Mouse (Mus musculus) kidney, embryonic 15.5 days (tissue): ENCODE measurements around the gene Bcl2l1. TPM values are rescaled to one million over a fixed set of nuclear protein-coding genes. Genes with fewer than 3 reads are reported as not detected.

Experiments
- ATAC-seq: fragments of 200-750 bp; cut with Nextera tagmentation; replicated peaks from 2 replicates; pipeline ENCODE4 v1.8.0; 2017; ENCODE audit warnings: moderate TSS enrichment; ENCODE audit not compliant: low FRiP score
- H3K27ac ChIP-seq: fragments of 300-500 bp; sonication (generic); 2 replicates; pipeline ENCODE4 v1.5.1; 2015; ENCODE audit warnings: mild to moderate bottlenecking, inconsistent platforms
- H3K27me3 ChIP-seq: fragments of 300-500 bp; sonication (generic); 2 replicates; pipeline ENCODE4 v1.6.1; 2015; ENCODE audit warnings: inconsistent platforms
- H3K36me3 ChIP-seq: fragments of 300-500 bp; sonication (generic); 2 replicates; pipeline ENCODE4 v1.6.1; 2015; ENCODE audit warnings: inconsistent platforms
- H3K4me1 ChIP-seq: fragments of 300-500 bp; sonication (generic); 2 replicates; pipeline ENCODE4 v1.6.1; 2015; ENCODE audit warnings: inconsistent platforms
- H3K4me2 ChIP-seq: fragments of 300-500 bp; sonication (generic); 2 replicates; pipeline ENCODE4 v1.6.1; 2015; ENCODE audit warnings: moderate library complexity, mild to moderate bottlenecking, inconsistent platforms
- H3K4me3 ChIP-seq: fragments of 300-500 bp; sonication (generic); replicated peaks from 2 replicates; pipeline ENCODE4 v1.5.1; 2015; ENCODE audit warnings: mild to moderate bottlenecking, inconsistent platforms
- H3K9ac ChIP-seq: fragments of 300-500 bp; sonication (generic); 2 replicates; pipeline ENCODE4 v1.6.1; 2015; ENCODE audit warnings: mild to moderate bottlenecking, inconsistent platforms
- H3K9me3 ChIP-seq: fragments of 300-500 bp; sonication (generic); replicated peaks from 2 replicates; pipeline ENCODE4 v1.6.1; 2016; ENCODE audit warnings: inconsistent platforms
- WGBS: fragments of 180-500 bp; shearing (Covaris S2); methylation state at CpG from one replicate; pipeline ENCODE4 v1.1.7; 2015; ENCODE audit warnings: mixed read lengths; 5-methylcytosine and 5-hydroxymethylcytosine counted together
- polyA plus RNA-seq: library from polyadenylated mRNA; unstranded; fragments of >200 nt; fragmentation: Nextera tagmentation; extraction: Ambion mirVana; gene quantifications from 2 replicates; pipeline ENCODE4 v1.2.1, GENCODE M21; 2015

Bcl2l1 gene
- polyA plus RNA-seq, 1 experiment from 2014 or later: 106 TPM

DNA sequence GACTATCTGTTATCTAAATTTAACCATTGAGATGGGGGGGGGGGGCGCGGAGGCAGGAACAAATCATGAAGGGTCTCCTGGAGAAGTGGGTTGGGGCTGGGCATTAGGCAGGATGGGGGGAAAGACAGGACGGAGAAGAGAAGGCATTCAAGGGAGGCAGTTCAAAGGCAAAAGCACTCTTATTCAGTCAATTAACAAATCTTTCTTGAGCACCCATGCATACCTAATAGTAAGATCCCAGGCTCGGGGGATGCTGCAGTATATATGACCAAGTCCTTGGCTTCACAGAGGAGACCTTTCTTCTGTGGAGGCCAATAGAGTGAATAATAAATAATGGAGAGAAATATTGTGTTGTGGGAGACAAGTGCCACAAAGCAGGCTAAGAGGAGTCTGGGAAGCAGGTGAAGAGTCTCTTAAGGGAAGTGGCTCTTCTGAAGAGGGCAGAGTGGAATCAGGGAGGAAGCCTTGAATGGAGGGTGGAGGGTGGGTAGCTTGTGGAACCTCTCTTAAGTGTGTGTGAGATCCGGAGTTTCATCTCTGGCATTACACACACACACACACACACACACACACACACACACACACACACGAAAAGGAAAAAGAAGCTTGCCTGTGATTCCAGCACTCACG, 66.4 kb downstream of the Bcl2l1 start:
- Histone ChIP-seq H3K9ac (0 out of 2 replicates have a peak overlapping the region, but pooled peaks have one; percentile 35), H3K4me2 (peak overlapping the region; percentile 48; the same call in 1 of the 2 replicates), H3K27me3 (no peaks in the 10 kb centered on the region), H3K4me3 (no peak overlapping the region; the same call in 1 of the 2 replicates), H3K36me3 (no peaks in the 10 kb centered on the region), H3K27ac (peak overlapping the region; percentile 51; the same call in 1 of the 2 replicates), H3K9me3 (no peaks in the 10 kb centered on the region), H3K4me1 (peaks cover 41% of the 10 kb centered on the region)
- ATAC-seq: no peak
- WGBS: 25% methylated on average over 7 of the region's 7 CpGs

- 8% methylated on average over 14 of the region's 14 CpGs for WGBS
- 0 out of 2 replicates have a peak, but pooled peaks have one; percentile 9 for ATAC-seq
- H3K27me3 ChIP-seq: no peaks in the 10 kb centered on the region
- H3K4me2 ChIP-seq: peak overlapping the region; percentile 48
- H3K9ac ChIP-seq: peak overlapping the region; percentile 35
- peak overlapping the region; percentile 56 for H3K27ac ChIP-seq
- peaks cover 41% of the 10 kb centered on the region for H3K4me1 ChIP-seq
- no peaks in the 10 kb centered on the region for H3K9me3 ChIP-seq
- no peaks in the 10 kb centered on the region for H3K36me3 ChIP-seq
- H3K4me3 ChIP-seq: peak overlapping the region; percentile 15
Measured at GRCm38 (mm10) chr2:152764172-152765044, 67.1 kb downstream of the Bcl2l1 start.

DNA sequence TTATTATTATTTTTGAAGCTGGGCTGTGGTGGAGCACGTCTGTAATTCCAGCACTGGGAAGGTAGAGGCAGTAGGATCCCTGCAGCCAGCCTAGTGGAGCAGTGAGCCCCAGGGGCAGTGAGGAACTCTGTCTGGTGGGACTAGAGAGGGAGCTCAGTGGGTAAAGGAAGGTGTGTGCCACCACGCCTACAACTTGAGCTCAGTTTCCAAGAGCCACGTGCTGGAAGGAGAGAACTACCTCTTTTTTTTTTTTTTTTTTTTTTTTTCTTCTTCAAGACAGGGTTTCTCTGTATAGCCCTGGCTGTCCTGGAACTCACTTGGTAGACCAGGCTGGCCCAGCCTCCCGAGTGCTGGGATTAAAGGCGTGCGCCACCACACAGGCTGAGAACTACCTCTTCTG, 68.2 kb downstream of the Bcl2l1 start:
- Histone ChIP-seq H3K36me3 (no peaks in the 10 kb centered on the region), H3K9ac (no peak overlapping the region), H3K4me3 (no peak overlapping the region), H3K27ac (no peak overlapping the region), H3K4me1 (peaks cover 41% of the 10 kb centered on the region), H3K9me3 (no peaks in the 10 kb centered on the region), H3K27me3 (no peaks in the 10 kb centered on the region), H3K4me2 (no peak overlapping the region)
- 80% methylated on average over 6 of the region's 6 CpGs for WGBS
- no peak for ATAC-seq

- ATAC-seq: no peak
- Histone ChIP-seq H3K27me3 (no peaks in the 10 kb centered on the region), H3K9ac (no peak overlapping the region), H3K27ac (no peak overlapping the region), H3K9me3 (no peaks in the 10 kb centered on the region), H3K36me3 (no peaks in the 10 kb centered on the region), H3K4me3 (no peak overlapping the region), H3K4me2 (no peak overlapping the region), H3K4me1 (peaks cover 26% of the 10 kb centered on the region)
- WGBS: 37% methylated on average over 4 of the region's 4 CpGs
Measured at GRCm38 (mm10) chr2:152758351-152758750, 73.2 kb downstream of the Bcl2l1 start.

GRCm38 (mm10) chr2:152757478-152757877, 74.0 kb downstream of the Bcl2l1 start:
- Histone ChIP-seq H3K36me3 (no peaks in the 10 kb centered on the region), H3K4me3 (no peak overlapping the region), H3K9me3 (no peaks in the 10 kb centered on the region), H3K4me2 (no peak overlapping the region), H3K4me1 (peaks cover 26% of the 10 kb centered on the region), H3K27me3 (no peaks in the 10 kb centered on the region), H3K27ac (no peak overlapping the region), H3K9ac (no peak overlapping the region)
- ATAC-seq: no peak
- 73% methylated on average over 2 of the region's 2 CpGs for WGBS

DNA sequence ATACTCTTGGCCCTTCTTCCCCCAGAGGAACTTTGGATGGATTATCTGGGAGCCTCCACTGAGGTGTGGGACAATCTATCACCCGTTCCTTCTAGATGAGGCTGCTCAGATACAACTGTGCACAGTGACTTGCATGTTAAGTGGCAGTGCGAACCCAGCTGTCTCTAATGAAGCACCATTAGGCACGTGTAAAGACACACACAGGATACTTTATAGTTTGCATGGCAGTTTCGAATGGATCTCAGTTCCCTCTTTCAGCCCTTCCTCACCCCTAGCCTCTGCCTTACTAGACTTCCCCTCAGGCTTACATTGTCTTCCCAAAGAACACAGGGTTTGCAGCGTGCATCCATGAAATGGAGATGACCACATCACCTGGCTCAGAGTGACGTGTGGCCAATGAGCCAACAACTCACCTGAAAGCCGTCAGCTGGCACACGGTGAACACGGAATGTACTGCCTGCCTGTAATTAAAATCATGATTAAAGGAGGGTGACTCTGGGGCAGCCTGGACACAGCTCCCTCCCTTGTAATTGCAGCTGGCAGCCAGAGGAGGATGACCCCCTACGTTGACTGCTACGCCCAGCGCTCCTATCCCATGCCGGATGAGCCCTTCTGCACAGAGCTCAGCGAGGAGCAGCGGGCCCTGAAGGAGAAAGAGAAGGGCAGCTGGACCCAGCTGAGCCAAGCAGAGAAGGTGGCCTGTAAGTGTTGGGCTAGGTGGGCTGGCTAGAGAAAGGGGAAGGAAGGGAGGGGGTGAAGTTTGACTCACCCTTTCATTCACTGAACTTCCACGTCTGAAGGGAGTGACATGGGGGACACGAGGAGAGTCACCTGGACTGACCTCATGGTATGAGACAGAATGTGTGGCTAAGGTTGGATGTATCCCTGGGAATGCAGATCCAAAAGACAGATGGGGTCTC, 74.8 kb downstream of the Bcl2l1 start:
- H3K9ac ChIP-seq: no peak overlapping the region
- no peaks in the 10 kb centered on the region for H3K9me3 ChIP-seq
- no peaks in the 10 kb centered on the region for H3K27me3 ChIP-seq
- no peak overlapping the region for H3K27ac ChIP-seq
- no peaks in the 10 kb centered on the region for H3K36me3 ChIP-seq
- WGBS: 49% methylated on average over 17 of the region's 17 CpGs
- H3K4me2 ChIP-seq: no peak overlapping the region
- no peak; the same call in 1 of the 2 replicates for ATAC-seq
- peaks cover 26% of the 10 kb centered on the region for H3K4me1 ChIP-seq
- H3K4me3 ChIP-seq: no peak overlapping the region

DNA sequence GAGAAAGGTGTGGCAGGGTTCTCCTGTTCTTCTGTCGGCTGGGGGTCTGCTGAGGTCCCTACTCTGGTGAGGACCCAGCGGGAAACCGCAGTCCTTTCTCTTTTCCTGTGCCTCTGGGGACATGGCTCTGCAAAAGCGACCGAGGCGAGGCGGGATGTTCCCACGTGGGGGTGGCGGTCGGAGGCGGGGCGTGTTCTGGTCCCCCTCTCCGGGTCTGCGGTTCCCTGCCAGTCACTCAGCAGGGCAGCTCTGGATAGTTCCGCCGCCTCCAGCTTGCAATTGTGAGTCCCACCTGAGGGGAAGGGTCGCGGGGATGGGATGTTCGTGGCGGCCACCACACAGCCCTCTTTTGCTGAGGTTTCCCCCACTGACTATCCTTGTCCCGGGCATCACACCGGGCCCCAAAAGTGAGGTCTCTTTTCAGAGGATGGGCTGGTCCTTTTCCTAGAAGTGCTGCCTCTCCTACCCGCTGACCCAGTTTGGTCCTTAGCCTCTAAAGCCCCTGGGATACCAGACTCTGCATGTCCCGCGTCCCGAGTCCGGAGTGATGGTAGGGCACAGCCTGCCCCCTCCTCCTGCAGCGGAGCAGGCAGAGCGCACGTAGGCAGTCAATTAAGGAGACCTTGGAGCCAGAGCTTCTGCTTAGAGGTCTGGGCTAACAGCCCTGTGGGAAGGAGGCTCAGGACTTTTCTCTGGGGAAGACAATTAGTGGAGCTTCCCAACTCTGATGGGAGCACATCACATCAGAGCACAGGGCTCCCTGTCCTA, 77.4 kb downstream of the Bcl2l1 start, which contains the start of gene Cox4i2:
Gene Cox4i2 (plus strand): TSS at position 230 of the 768 bp plus-strand sequence.
- H3K9ac ChIP-seq: peak within 1 kb of the TSS; percentile 27

GRCm38 (mm10) chr2:152742435-152742834, 89.1 kb downstream of the Bcl2l1 start:
- no peak for ATAC-seq
- Histone ChIP-seq H3K27ac (peak overlapping the region; percentile 97), H3K9ac (no peak overlapping the region), H3K4me1 (peaks cover 54% of the 10 kb centered on the region), H3K4me3 (no peak overlapping the region), H3K36me3 (no peaks in the 10 kb centered on the region), H3K4me2 (0 out of 2 replicates have a peak overlapping the region, but pooled peaks have one; percentile 38), H3K9me3 (no peaks in the 10 kb centered on the region), H3K27me3 (no peaks in the 10 kb centered on the region)
- WGBS: 33% methylated on average over 10 of the region's 10 CpGs

More for the DNA sequence above, 77.4 kb downstream of the Bcl2l1 start, which contains the start of gene Cox4i2:
- 3% methylated on average over 30 of the region's 30 CpGs for WGBS
- peaks cover 26% of the 10 kb centered on the region for H3K4me1 ChIP-seq
- H3K4me3 ChIP-seq: peak within 1 kb of the TSS; percentile 33
- H3K9me3 ChIP-seq: no peaks in the 10 kb centered on the region
- H3K36me3 ChIP-seq: no peaks in the 10 kb centered on the region
- no peak within 1 kb of the TSS for H3K27ac ChIP-seq
- H3K27me3 ChIP-seq: no peaks in the 10 kb centered on the region
- ATAC-seq: 0 out of 2 replicates have a peak, but pooled peaks have one; percentile 33
- peak within 1 kb of the TSS; percentile 64 for H3K4me2 ChIP-seq

- Histone ChIP-seq H3K36me3 (no peaks in the 10 kb centered on the region), H3K4me1 (peaks cover 54% of the 10 kb centered on the region), H3K9ac (0 out of 2 replicates have a peak overlapping the region, but pooled peaks have one; percentile 21), H3K4me2 (peak overlapping the region; percentile 38), H3K27me3 (no peaks in the 10 kb centered on the region), H3K9me3 (no peaks in the 10 kb centered on the region), H3K27ac (peak overlapping the region; percentile 97), H3K4me3 (no peak overlapping the region)
- no peak for ATAC-seq
- 35% methylated on average over 14 of the region's 14 CpGs for WGBS
Measured at GRCm38 (mm10) chr2:152741153-152742041, 90.1 kb downstream of the Bcl2l1 start.

DNA sequence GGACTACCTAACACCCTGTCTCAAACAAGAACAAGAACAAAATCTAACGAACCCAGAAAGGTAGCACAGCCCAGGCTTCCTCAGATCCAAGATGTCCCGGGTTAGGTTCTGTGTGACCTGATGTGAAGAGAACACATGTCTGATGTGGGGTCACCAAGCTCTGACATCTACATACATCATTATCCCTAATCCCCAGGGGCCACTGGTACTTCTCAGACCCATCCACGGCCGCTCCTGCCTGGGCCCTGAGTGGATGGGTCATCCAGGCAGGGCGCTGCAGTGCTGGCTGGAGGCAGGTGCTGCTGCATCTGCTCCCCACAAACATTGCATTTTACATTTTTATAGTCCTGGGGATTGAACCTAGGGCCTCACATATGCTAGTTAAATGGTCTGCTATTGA, 91.0 kb downstream of the Bcl2l1 start:
- Histone ChIP-seq H3K9me3 (no peaks in the 10 kb centered on the region), H3K36me3 (no peaks in the 10 kb centered on the region), H3K4me1 (peaks cover 59% of the 10 kb centered on the region), H3K4me2 (no peak overlapping the region), H3K27me3 (no peaks in the 10 kb centered on the region), H3K9ac (no peak overlapping the region), H3K4me3 (no peak overlapping the region), H3K27ac (peak overlapping the region; percentile 97)
- ATAC-seq: no peak
- WGBS: 77% methylated on average over 5 of the region's 5 CpGs
